Mouse (Mus musculus) forelimb bud, embryonic 11.5 days (tissue): ENCODE results near the gene Fut8.

Experiments used
- DNase-seq: peaks from one replicate; pipeline ENCODE4 v3.0.0-alpha.2; 2012; ENCODE audit warnings: low read depth, low spot score

Fut8 gene

DNA sequence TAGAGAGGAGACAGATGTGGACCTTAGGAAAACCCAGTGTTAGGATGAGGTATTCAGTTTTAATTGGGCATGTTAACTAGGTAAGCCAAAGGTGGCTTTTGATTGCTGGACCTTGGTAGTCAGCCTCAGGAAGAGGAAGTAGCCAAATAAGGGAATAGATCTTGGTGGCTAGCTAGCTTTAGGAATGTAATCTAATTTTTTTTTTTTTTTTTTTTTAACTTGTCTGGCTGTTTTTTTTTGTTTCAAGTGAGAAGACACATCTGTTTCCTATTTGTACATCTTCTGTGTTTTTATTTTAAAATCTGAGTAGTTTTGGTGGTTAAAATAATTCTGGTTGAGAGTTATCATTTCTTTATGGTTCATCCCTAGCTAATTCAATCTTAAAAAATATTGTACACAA is 65.4 kb downstream of the Fut8 start:
- no peak for DNase-seq

GRCm38 (mm10) chr12:77305502-77305901 is 67.6 kb downstream of the Fut8 start:
- no peak for DNase-seq

GRCm38 (mm10) chr12:77306759-77307314 is 68.9 kb downstream of the Fut8 start:
- DNase-seq = peak; percentile 16

DNA sequence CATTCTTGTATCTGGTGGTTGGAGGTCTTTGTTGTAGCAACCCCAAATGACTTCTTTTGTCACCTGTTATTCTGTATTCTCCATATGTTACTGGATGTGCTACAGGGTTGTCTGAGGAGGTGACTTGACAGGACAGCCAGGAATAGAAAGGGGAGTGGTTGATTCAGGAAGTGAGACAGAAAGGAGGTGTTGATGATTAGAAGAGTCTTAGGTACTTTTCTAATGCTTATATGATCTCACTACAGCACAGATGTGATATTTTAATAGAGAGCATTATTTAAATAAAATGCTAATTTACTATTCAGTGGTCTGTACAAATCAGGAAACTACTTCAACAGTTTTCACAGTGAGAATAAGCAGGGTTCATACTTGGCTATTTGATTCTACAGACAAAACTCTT is 71.6 kb downstream of the Fut8 start:
- DNase-seq = no peak

- DNase-seq = no peak
Measured at GRCm38 (mm10) chr12:77313502-77313901, 75.6 kb downstream of the Fut8 start.

DNA sequence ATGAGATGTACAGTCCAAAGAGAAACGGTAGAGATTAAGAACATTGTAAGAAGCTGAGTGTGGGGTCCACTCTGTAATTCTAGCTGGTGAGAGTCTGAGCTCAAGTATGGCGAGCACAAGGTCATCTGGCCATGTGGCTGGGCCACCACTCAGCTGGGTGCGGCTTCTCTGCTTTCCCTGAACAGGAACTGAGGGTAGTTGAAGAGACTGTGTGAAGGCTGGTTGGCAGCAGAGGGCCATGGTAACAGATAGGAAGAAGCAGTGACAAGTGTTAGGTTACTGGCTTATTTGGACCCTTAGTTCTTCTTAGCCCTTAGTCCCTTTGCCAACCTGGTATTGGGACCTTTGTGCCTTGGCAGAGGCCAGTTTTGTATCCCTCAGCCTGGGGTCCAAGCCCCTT is 86.2 kb downstream of the Fut8 start:
- DNase-seq = no peak

DNA sequence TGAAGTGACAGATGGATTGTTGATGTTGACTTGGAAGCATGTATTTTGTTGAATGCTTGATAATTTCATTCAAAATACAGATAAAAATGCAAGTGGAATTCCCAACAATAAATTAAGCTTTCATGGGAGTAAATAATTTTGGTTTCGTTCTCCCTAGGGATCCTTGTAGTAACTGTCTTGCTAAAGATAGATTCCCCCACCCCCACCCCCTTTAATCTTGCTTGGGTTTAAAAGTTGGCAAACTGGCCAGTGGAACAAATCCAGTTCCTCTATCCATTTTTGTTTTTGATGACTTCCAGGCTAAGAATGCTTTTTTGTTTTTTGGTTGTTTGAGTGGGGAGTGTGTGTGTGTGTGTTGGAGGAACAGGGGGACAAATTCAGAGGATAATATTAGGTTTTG is 108.6 kb downstream of the Fut8 start:
- DNase-seq = no peak

DNA sequence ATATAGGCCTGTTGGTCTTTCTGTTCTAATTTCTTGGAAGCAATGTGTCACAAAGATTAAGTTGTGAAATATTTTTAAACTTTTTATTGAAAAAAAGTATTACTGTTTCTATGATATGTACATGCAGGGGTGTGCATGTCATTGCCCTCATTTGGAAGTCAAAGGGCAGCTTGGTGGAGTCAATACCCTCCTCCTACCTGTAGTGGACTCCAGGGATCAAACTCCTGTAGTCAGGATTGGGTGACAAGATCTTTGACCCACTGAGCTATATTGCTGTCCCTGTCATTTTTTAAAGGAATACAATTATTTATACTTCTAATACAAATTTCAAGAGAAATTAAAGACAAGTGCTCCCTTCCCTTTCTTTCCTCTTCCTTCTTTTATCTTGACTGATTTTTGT is 111.6 kb downstream of the Fut8 start:
- DNase-seq = no peak

DNA sequence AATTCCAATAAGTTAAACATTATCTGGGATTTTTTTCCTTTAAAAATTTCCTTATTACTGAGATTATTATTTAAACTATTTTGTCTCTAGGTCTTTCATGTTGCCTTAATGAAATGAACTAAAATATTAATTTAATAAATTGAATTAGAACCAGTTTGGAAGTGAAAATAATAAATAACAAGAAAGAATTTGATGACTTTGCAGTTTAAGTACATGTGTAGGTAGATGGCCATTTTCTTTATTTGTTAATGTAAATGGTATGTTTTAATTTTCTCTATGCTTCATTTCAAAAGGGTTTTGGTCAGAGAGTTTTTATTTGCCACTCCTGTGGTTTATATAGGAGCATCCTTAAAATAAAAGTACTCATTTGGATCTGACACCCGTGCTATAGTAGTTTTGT is 177.8 kb downstream of the Fut8 start:
- no peak for DNase-seq

GRCm38 (mm10) chr12:77421667-77422393 is 183.9 kb downstream of the Fut8 start:
- no peak for DNase-seq

GRCm38 (mm10) chr12:77426093-77426492 is 188.2 kb downstream of the Fut8 start:
- no peak for DNase-seq

GRCm38 (mm10) chr12:77428165-77428564 is 190.2 kb downstream of the Fut8 start:
- DNase-seq = no peak

DNA sequence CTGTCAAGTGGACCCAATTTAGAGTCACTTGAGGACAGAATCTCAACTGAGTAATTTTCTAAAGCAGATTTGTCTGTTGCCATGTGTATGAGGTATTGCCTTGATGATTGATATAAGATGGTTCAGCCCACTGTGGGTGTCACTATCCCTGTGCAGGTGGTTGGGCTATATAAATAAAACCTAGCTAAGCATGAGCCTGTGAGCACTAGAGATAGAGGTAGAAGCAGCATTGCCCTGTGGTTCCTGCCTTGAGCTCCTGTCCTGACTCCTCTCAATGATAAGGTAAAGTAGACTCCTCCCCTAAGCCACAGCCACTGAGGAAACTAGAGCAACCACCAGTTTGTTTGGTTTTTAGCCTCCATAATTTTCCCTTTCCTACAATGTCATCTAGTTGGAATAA is 191.5 kb downstream of the Fut8 start:
- no peak for DNase-seq

DNA sequence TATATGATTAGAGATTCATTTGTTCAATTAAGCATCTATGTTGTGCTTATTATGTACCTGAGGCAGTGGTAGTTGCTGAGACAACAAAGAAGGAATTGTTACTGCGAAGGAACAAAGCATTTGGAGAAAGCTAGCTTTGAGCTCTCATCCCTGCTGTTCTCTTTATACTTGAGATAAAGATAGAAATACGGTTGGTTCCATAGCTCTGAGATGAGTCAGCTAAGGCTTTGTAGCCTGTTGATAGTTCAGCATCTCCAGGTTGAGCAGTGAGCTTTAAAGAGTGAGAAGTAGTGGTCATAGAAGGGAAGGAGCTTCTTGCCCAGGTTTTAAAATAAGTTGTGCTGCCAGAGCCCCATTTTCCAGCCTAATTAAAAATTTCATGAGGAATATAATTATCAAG is 198.8 kb downstream of the Fut8 start:
- DNase-seq = no peak

GRCm38 (mm10) chr12:77450816-77451215 is 212.9 kb downstream of the Fut8 start:
- no peak for DNase-seq

GRCm38 (mm10) chr12:77466178-77466577 is 228.3 kb downstream of the Fut8 start:
- no peak for DNase-seq

DNA sequence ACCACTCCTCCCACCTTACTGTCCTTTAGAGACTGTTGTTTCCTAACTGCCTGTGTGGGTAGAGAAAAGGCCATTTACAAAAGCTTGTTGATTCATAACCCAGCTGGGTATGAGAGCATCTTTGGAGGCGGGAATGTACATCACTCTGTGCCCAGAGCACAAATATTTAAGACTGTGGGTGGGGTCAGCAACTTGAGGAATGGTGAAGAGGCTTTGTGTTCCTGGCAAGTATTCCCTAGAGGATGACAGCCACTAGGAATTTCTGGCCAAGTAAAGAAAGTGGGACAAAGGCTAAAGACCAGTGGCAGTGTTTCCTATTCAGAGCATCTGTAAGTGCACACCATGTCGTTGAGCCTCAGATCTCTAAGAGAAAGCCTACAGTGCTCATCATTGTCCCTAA is 242.0 kb downstream of the Fut8 start:
- DNase-seq = no peak

GRCm38 (mm10) chr12:77481153-77481552 is 243.2 kb downstream of the Fut8 start:
- DNase-seq = no peak

- DNase-seq = no peak
Measured at GRCm38 (mm10) chr12:77481799-77482198, 243.9 kb downstream of the Fut8 start.

GRCm38 (mm10) chr12:77483180-77483855 is 245.4 kb downstream of the Fut8 start:
- peak; percentile 37 for DNase-seq

DNA sequence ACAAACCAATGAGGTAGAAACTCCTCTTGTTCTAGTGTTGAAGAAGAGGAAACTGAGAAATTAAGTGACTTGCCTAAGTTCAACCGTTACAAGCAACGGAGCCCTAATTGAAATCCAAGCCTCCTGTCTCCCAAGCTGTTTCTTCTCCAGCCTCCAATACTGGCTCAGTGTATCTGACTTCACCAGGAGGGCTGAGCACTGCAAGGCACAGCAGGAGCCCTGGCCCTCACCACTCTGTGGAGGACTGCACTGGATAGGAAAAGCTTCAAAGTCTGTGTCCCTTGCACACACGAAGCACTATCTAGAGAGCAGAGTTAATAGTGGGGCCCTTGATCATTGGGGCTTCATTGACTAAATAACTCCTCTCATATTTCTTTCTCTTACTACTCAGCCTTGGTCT is 246.8 kb downstream of the Fut8 start:
- DNase-seq = no peak

DNA sequence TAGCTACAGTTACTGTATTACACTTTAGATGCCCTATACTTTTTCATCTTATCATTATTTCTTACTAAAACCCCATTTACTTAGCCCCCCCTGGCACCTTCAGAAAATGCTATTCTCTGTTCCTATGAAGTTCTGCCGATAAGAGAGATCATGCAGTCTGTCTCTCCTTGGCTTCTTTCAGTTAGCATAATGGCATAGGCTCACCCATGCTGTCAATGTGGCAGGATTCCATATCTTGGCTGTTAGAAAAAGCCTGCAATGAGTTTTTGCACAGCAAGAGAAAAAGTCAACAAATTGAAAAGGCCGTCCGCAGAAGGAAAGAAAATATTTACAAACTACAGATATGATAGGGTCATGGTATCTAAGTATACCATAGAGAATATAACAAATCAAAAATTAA is 253.6 kb downstream of the Fut8 start:
- DNase-seq = no peak

DNA sequence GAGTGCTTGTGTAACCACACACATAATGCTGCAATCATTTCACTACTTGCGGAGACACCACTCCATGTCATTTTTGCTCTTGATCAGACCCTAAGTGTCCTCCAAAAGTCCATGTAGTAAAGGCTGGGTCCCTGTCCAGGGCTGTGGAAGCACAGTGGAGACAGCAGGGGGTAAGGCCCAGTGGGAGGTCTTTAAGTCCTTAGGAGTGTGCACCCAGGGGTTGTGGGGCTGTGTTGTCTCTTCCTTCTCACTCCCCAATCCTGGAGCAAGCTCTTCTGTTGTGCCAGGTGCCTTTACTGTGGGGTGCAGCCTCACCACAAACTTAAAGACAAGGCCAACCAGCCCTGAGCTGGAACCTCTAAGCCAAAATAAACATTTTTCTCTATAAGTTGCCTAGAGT is 257.9 kb downstream of the Fut8 start:
- no peak for DNase-seq
